Mouse (Mus musculus) spleen, adult 2 months (tissue): ENCODE data around the gene Gm49340.

Experiments
- CTCF ChIP-seq: fragments of 200-500 bp; IDR thresholded peaks from 2 replicates; pipeline ENCODE4 v1.5.1; 2011; ENCODE audit warnings: mild to moderate bottlenecking, inconsistent platforms; ENCODE audit not compliant: insufficient read depth, insufficient read length, insufficient replicate concordance; ENCODE audit errors: extremely low read depth
- POLR2A ChIP-seq: fragments of 200-500 bp; IDR thresholded peaks from 2 replicates; pipeline ENCODE4 v1.6.1; 2011; ENCODE audit warnings: low read depth, low read length, inconsistent platforms

DNA sequence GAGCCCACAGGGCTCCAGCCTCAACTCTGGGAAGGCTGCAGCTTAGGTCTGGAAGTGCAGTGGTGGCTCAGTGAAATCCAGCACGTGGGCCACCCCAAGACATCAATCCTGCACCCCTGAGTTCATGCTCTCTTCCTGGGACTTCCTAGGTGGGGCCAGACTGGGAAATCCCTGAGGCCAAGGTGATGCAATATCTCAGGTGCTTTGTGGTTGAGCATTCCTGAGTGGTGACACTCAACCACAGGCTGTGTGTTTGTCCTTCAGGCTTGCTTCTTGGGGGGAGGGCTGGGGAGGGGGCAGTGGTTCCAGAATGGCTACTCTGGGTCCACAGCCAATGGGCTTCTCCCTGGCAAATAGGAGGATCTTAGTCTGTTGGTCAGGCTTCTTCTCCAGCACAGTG, 45.6 kb upstream of the Gm49340 start:
- no peak for TF ChIP-seq CTCF
- no peak for TF ChIP-seq POLR2A
